In the genomic region with DNA sequence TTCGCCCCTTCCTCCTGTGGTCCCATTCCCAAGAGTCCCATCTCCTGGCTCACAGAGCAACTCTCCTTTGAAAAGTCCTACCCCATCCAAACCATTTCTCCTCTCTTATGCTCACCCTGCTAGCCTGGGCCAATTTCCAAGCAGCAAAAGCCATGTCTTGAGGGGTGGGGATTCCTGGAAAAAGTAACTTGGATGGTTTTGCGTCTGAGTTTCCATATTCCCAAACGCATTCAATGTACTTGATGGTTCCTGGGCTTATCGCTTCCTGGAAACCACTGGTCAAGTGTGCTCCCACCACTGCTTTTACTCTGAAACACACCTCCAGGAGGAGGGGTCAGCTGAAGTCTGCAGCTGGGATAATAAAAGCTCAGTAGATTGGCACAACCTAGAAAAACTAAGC, we compare ENCODE assay signal across 25 mouse cellular contexts. TPM values are rescaled to one million over a fixed set of nuclear protein-coding genes. Genes with fewer than 3 reads are reported as not detected.
DNase-seq lines count a peak whose midpoint lies in the region; ATAC-seq and TF ChIP-seq lines count a peak whose summit lies in the region.
"Had no signal": no experiment of that assay in that cellular context is flagged by ENCODE, and none has a peak within 500 bp of the region (broad histone marks: within the 10 kb centered on the region; RNA-seq: fewer than 3 reads in every experiment).

No protein-coding gene starts in this region.

- no peak overlapping the region for H3K4me2 ChIP-seq in heart, embryonic 12.5 days
- H3K4me2 ChIP-seq in heart, embryonic 16.5 days (ENCODE audit: low read depth, low read length): no peak overlapping the region
- H3K4me2 ChIP-seq in hindbrain, embryonic 13.5 days: no peak overlapping the region
- H3K4me2 ChIP-seq: embryonic facial prominence, embryonic 15.5 days; hindbrain, embryonic 15.5 days; kidney, embryonic 15.5 days had no signal

- no peaks in the 10 kb centered on the region for H3K9me3 ChIP-seq in heart, embryonic 12.5 days (replicated peaks)
- no peaks in the 10 kb centered on the region for H3K9me3 ChIP-seq in heart, embryonic 16.5 days (replicated peaks; ENCODE audit: control insufficient read depth, low read length)
- no peaks in the 10 kb centered on the region for H3K9me3 ChIP-seq in hindbrain, embryonic 13.5 days
- H3K9me3 ChIP-seq: embryonic facial prominence, embryonic 15.5 days; forebrain, embryonic 10.5 days; G1E; hindbrain, embryonic 10.5 days; hindbrain, embryonic 15.5 days; kidney, embryonic 15.5 days had no signal

- no peaks in the 10 kb centered on the region for H3K36me3 ChIP-seq in heart, embryonic 12.5 days
- no peaks in the 10 kb centered on the region for H3K36me3 ChIP-seq in heart, embryonic 16.5 days (ENCODE audit: control insufficient read depth, insufficient read depth)
- no peaks in the 10 kb centered on the region for H3K36me3 ChIP-seq in hindbrain, embryonic 13.5 days
- H3K36me3 ChIP-seq: embryonic facial prominence, embryonic 15.5 days; G1E; hindbrain, embryonic 15.5 days had no signal

- peak overlapping the region; percentile 87 for H3K27ac ChIP-seq in gastrocnemius, adult 2 months
- H3K27ac ChIP-seq in heart, embryonic 12.5 days (ENCODE audit: poor library complexity, severe bottlenecking): no peak overlapping the region
- H3K27ac ChIP-seq in heart, embryonic 16.5 days (ENCODE audit: low read length): peak overlapping the region; percentile 92
- no peak overlapping the region for H3K27ac ChIP-seq in hindbrain, embryonic 13.5 days
- H3K27ac ChIP-seq: embryonic facial prominence, embryonic 15.5 days; forebrain, embryonic 10.5 days; hindbrain, embryonic 10.5 days; hindbrain, embryonic 15.5 days; kidney, embryonic 15.5 days had no signal

- DNase-seq in gastrocnemius, adult 2 months: no peak
- no peak for DNase-seq in gastrocnemius, postnatal 4 days (ENCODE audit: low spot score in 2 of 2)
- DNase-seq in heart, postnatal 10 days: no peak
- no peak for DNase-seq in heart, adult 9 months (ENCODE audit: low spot score in 2 of 2)
- DNase-seq: adrenal gland, adult 8-10 months; B cell, adult 2 months; cerebellum, adult 11 months; cerebellum, adult 8-10 months; cerebellum, postnatal 14 days; embryo, embryonic 11 days; gastrocnemius, postnatal 36 days; kidney, adult 2 months had no signal

- H3K4me1 ChIP-seq in heart, embryonic 12.5 days (replicated peaks): peaks cover 86% of the 10 kb centered on the region
- peaks cover 87% of the 10 kb centered on the region for H3K4me1 ChIP-seq in heart, embryonic 16.5 days (ENCODE audit: control insufficient read depth, insufficient read depth, low read length)
- H3K4me1 ChIP-seq in hindbrain, embryonic 13.5 days (replicated peaks): peaks cover 42% of the 10 kb centered on the region

- WGBS in heart, embryonic 12.5 days: 73% methylated on average over 4 of the region's 4 CpGs
- WGBS in heart, embryonic 16.5 days: 76% methylated on average over 4 of the region's 4 CpGs
- 90% methylated on average over 4 of the region's 4 CpGs for WGBS in hindbrain, embryonic 13.5 days

- H3K4me3 ChIP-seq in gastrocnemius, adult 2 months: 0 out of 2 replicates have a peak overlapping the region, but pooled peaks have one; percentile 9
- H3K4me3 ChIP-seq in heart, embryonic 12.5 days: no peak overlapping the region
- no peak overlapping the region for H3K4me3 ChIP-seq in heart, embryonic 16.5 days (ENCODE audit: low read length)
- H3K4me3 ChIP-seq in hindbrain, embryonic 13.5 days: no peak overlapping the region
- H3K4me3 ChIP-seq: embryonic facial prominence, embryonic 15.5 days; erythroblast, embryonic 14.5 days; forebrain, embryonic 10.5 days; hindbrain, embryonic 10.5 days; hindbrain, embryonic 15.5 days; kidney, embryonic 15.5 days had no signal

- intact Hi-C loops in gastrocnemius, adult 2 months (cut with DNase I): no loop called here
- intact Hi-C loops in heart, postnatal 10 days (cut with DNase I): no loop called here

- H3K27me3 ChIP-seq in heart, embryonic 12.5 days (replicated peaks): no peaks in the 10 kb centered on the region
- H3K27me3 ChIP-seq in heart, embryonic 16.5 days (ENCODE audit: control insufficient read depth, insufficient read depth, low read length): no peaks in the 10 kb centered on the region
- no peaks in the 10 kb centered on the region for H3K27me3 ChIP-seq in hindbrain, embryonic 13.5 days
- H3K27me3 ChIP-seq: embryonic facial prominence, embryonic 15.5 days; hindbrain, embryonic 15.5 days; kidney, embryonic 15.5 days had no signal

- ATAC-seq in heart, embryonic 12.5 days (ENCODE audit: insufficient number of reproducible peaks, low FRiP score): no peak
- no peak for ATAC-seq in heart, embryonic 16.5 days (replicated peaks; ENCODE audit: extremely low read depth, insufficient read depth, low FRiP score)
- ATAC-seq in hindbrain, embryonic 13.5 days (ENCODE audit: low FRiP score): no peak
- ATAC-seq: CD4-positive, CD25-positive, alpha-beta regulatory T cell, adult 4 months; forebrain, embryonic 14.5 days; intestine, embryonic 16.5 days had no signal

- TF ChIP-seq CTCF in gastrocnemius, adult 2 months (IDR thresholded peaks at IDR 0.05): no peak

- H3K9ac ChIP-seq in heart, embryonic 12.5 days: peak overlapping the region; percentile 20; the same call in 1 of the 2 replicates
- peak overlapping the region; percentile 18; the same call in 1 of the 2 replicates for H3K9ac ChIP-seq in heart, embryonic 16.5 days (ENCODE audit: low read length)
- H3K9ac ChIP-seq in hindbrain, embryonic 13.5 days: no peak overlapping the region
- H3K9ac ChIP-seq: embryonic facial prominence, embryonic 15.5 days; hindbrain, embryonic 15.5 days; kidney, embryonic 15.5 days had no signal

RNA-seq across cellular contexts. Expression of a gene that starts 9.9 kb away (rescaled TPM):
- total RNA-seq in gastrocnemius, adult 2 months (2021): 1 to 10 TPM; 3.2 to 5.6 TPM
- total RNA-seq in gastrocnemius, postnatal 4 days (2021): 10 to 100 TPM; 29.1 to 31.3 TPM
- polyA plus RNA-seq in heart, embryonic 12.5 days (2016; fragmentation: Nextera tagmentation; extraction: Ambion mirVana): 18.6 and 19.6 TPM in 2 replicates
- 10 to 100 TPM; 12.0 to 12.3 TPM for total RNA-seq in heart, postnatal 10 days (2021)
- 11.4 and 15.2 TPM in 2 replicates for polyA plus RNA-seq in heart, embryonic 16.5 days (2015; fragmentation: Nextera tagmentation; extraction: Ambion mirVana)
- polyA plus RNA-seq in hindbrain, embryonic 13.5 days (2015; fragmentation: Nextera tagmentation; extraction: Ambion mirVana): 10.0 and 10.4 TPM in 2 replicates

RNA-seq across cellular contexts. Expression of a gene that starts 10.1 kb away (rescaled TPM):
- 1 to 10 TPM; 2.9 to 3.5 TPM for total RNA-seq in gastrocnemius, adult 2 months (2021)
- total RNA-seq in gastrocnemius, postnatal 4 days (2021): 10 to 100 TPM; 24.2 to 26.0 TPM
- polyA plus RNA-seq in heart, embryonic 12.5 days (2016; fragmentation: Nextera tagmentation; extraction: Ambion mirVana): 51.0 and 58.3 TPM in 2 replicates
- total RNA-seq in heart, postnatal 10 days (2021): 10 to 100 TPM; 10.8 to 15.8 TPM
- polyA plus RNA-seq in heart, embryonic 16.5 days (2015; fragmentation: Nextera tagmentation; extraction: Ambion mirVana): 48.8 and 49.0 TPM in 2 replicates
- polyA plus RNA-seq in hindbrain, embryonic 13.5 days (2015; fragmentation: Nextera tagmentation; extraction: Ambion mirVana): 22.8 and 24.9 TPM in 2 replicates

Comparison
In these comparisons a context has a peak if more than half of its experiments do, and no peak if none do; other contexts are left out.
1. H3K27ac ChIP-seq: peak in gastrocnemius, adult 2 months (single experiment) and heart, embryonic 16.5 days (single experiment); none in heart, embryonic 12.5 days (single experiment) and hindbrain, embryonic 13.5 days (single experiment).